Mouse (Mus musculus) kidney, adult 2 months (tissue): Measurements from ENCODE around the gene Abr.

Experiments used
- CTCF ChIP-seq: fragments of 200-500 bp; conservative IDR thresholded peaks from 2 replicates; pipeline ENCODE4 v1.5.1; 2011; ENCODE audit warnings: low read depth, mild to moderate bottlenecking, control low read depth, low read length, moderate library complexity, mixed read lengths; ENCODE audit not compliant: insufficient read depth, insufficient read length
- POLR2A ChIP-seq: fragments of 200-500 bp; IDR thresholded peaks from one replicate; pipeline ENCODE4 v1.6.1; 2011; ENCODE audit warnings: low read depth, low read length, control low read depth

- TF ChIP-seq CTCF (no peak), POLR2A (no peak)
Measured at GRCm38 (mm10) chr11:76507302-76508124, 114.6 kb downstream of the Abr start.
